Mouse (Mus musculus) liver, embryonic 18 days (tissue): ENCODE results near the gene Olfr876. TPM values are rescaled to one million over a fixed set of nuclear protein-coding genes. Genes with fewer than 3 reads are reported as not detected.

Experiments used
- polyA plus RNA-seq: library from polyadenylated mRNA; depleted of rRNA; stranded (reverse); fragments of >200 nt; gene quantifications from 2 replicates; pipeline ENCODE4 v1.2.3, GENCODE M21; 2012; rRNA removed

Olfr876 gene
- polyA plus RNA-seq: not detected in 2 replicates

DNA sequence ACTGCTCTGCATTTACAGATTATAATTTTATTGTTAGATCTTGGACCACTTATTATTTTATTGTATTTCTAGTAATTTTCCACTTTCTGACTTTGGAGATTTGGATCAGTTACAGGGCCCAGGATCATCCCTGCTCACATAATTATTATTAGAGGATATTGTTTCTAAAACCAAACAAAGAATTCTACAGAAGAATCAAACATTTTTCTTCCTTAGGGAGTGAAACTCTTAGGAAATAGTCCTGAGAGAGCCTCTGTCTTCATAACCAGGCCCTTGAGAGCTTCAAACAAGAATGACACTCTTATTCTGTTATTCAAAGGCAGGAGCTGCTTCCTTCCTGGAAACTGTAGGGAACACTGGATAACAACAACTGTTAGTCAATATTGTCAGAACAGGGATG is at the start of gene Olfr876:
Gene Olfr876 (plus strand): TSS at position 301 of the 400 bp plus-strand sequence.

DNA sequence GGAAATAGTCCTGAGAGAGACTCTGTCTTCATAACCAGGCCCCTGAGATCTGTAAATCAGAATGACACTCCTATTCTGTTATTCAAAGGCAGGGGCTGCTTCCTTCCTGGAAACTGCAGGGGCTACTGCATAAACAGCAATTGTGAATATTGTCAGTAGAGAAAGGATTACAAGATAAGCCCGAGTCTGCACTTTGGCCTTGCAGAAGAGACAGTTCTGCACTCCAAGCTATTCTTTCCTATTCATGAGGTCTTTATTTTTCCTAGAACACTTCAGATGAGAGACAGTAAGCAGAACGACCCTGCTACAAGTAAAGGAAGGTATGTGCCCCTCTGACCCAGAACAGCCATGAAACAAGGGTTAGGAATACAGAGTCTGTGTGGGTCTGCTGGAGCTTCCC is 31.1 kb upstream of the Olfr876 start, which contains the start of gene Olfr875:
Gene Olfr875 (plus strand): TSS at position 99 of the 400 bp plus-strand sequence.

GRCm38 (mm10) chr9:37853969-37854368 is 51.1 kb downstream of the Olfr876 start, which contains the start of gene Olfr877:
Gene Olfr877 (plus strand): TSS chr9:37854269.

Other genes with a start within 250 kb of the Olfr876 start
- 3.5 and 3.8 TPM in 2 replicates for gene Siae, start 247.3 kb upstream of the Olfr876 start, polyA plus RNA-seq
- 1.2 TPM in 2 replicates for gene Spa17, start 189.3 kb upstream of the Olfr876 start, polyA plus RNA-seq
- 30.0 and 33.7 TPM in 2 replicates for gene Tbrg1, start 145.7 kb upstream of the Olfr876 start, polyA plus RNA-seq
- not detected in 2 replicates for gene Panx3, start 133.8 kb upstream of the Olfr876 start, polyA plus RNA-seq
- gene Olfr160, start 86.8 kb upstream of the Olfr876 start, polyA plus RNA-seq: not detected in 2 replicates
- gene Olfr874, start 57.9 kb upstream of the Olfr876 start, polyA plus RNA-seq: not detected in 2 replicates
- not detected in 2 replicates for gene Olfr875, start 31.2 kb upstream of the Olfr876 start, polyA plus RNA-seq
- not detected in 2 replicates for gene Olfr877, start 51.2 kb downstream of the Olfr876 start, polyA plus RNA-seq
- not detected in 2 replicates for gene Olfr145, start 93.7 kb downstream of the Olfr876 start, polyA plus RNA-seq
- gene Olfr878, start 114.8 kb downstream of the Olfr876 start, polyA plus RNA-seq: not detected in 2 replicates
- gene Olfr881, start 188.8 kb downstream of the Olfr876 start, polyA plus RNA-seq: not detected in 2 replicates
- gene Olfr883, start 222.8 kb downstream of the Olfr876 start, polyA plus RNA-seq: not detected in 2 replicates
- gene Olfr884, start 243.5 kb downstream of the Olfr876 start, polyA plus RNA-seq: not detected in 2 replicates